Mouse (Mus musculus): ENCODE data around the gene Myl4. TPM values are rescaled to one million over a fixed set of nuclear protein-coding genes. Genes with fewer than 3 reads are reported as not detected.

Gene Myl4
- total RNA-seq (2023), result 1 to 10 TPM; 5.1 to 6.4 TPM

DNA sequence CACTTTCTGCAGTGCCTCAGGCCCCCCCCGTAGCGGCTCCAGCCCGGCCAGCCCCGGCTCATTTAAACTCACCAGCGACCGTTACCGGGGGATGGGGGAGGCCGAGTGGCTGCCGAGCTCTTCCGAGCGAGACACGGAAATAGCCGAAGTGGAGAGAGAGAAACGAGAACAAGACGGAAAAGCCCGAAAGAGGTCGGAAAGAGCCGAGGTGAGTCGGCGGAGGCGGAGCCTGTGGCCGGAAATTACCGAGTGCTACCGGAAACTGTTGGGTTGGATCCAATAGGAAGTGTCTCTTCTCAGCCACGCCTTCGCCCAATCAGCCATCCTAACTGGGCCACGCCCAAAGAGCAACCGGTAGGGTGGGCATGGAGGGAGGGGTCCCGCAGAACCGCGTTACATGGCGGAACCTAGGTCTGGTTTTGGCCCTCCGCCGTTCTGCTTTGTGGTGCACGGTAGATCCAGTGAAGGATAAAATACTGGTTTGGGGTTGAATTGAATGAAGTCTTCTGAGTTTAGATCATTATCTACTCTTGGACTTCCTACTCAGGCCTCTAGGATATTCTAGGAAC, at the start of gene Myl4, which contains the start of gene Cdc27:
Gene Myl4 (plus strand): TSS at position 258 of the 569 bp plus-strand sequence.
Gene Cdc27 (minus strand): TSS at position 215 of the 569 bp plus-strand sequence.

GRCm38 (mm10) chr11:104607491-104608245, 57.2 kb downstream of the Myl4 start, which contains the start of gene Itgb3:
TSS of gene Itgb3 (plus strand) at chr11:104608000.

Other genes starting within 250 kb of the Myl4 start
- gene Kansl1, start 81.8 kb upstream of the Myl4 start, total RNA-seq (2023), result 10 to 100 TPM; 51.0 to 59.1 TPM
- 10 to 100 TPM; 35.0 to 37.7 TPM for gene Cdc27, start within 50 bp of the Myl4 start, total RNA-seq (2023)
- 10 to 100 TPM; 39.9 to 40.0 TPM for gene Itgb3, start 57.3 kb downstream of the Myl4 start, total RNA-seq (2023)
- not detected for gene Gm11639, start 135.0 kb downstream of the Myl4 start, total RNA-seq (2023)

Measured in neutrophil, adult 59 days (primary cell).